Mouse (Mus musculus): ENCODE data around the gene Skp1a.
A peak's percentile ranks its signal among the peaks of the same experiment; 100 is the strongest.

DNA sequence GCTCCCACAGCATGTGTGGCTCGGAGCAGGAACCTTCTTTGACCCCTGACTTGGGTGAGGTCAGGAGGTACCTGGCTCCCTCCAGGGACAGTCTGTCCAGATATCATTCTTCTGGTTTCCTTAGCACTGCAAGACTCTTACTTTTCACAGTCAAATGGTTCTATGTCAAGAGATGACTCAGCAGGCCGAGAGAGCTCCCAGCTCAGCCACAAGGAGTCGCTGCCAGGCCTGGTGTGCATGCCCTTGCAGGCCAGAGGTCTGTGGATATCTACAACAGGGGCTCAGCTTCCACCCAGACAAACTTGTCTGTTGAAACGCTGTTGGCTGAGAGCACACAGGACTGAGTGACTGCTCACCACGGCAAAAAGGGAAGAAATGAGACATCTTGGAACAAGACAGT lies 30.1 kb downstream of the Skp1a start:
- TF ChIP-seq CTCF (IDR thresholded peaks at IDR 0.05; ENCODE audit: borderline replicate concordance, extremely low read depth, insufficient read depth, insufficient read length) (peak; percentile 44), POLR2A (IDR thresholded peaks at IDR 0.05; ENCODE audit: borderline replicate concordance, extremely low read depth, insufficient read depth, insufficient read length, poor library complexity, severe bottlenecking) (no peak)
